Mouse (Mus musculus) A20 (cell line): ENCODE results near the gene Bsdc1.
"Not testable (repeated sequence)": the region's sequence is repeated elsewhere in the genome, so short reads cannot be mapped to it uniquely, and the experiment has no call there.

Experiments
- DNase-seq: peaks from one replicate; pipeline ENCODE4 v3.0.0-alpha.2; 2011; ENCODE audit warnings: low read depth, low spot score

Bsdc1 gene

DNA sequence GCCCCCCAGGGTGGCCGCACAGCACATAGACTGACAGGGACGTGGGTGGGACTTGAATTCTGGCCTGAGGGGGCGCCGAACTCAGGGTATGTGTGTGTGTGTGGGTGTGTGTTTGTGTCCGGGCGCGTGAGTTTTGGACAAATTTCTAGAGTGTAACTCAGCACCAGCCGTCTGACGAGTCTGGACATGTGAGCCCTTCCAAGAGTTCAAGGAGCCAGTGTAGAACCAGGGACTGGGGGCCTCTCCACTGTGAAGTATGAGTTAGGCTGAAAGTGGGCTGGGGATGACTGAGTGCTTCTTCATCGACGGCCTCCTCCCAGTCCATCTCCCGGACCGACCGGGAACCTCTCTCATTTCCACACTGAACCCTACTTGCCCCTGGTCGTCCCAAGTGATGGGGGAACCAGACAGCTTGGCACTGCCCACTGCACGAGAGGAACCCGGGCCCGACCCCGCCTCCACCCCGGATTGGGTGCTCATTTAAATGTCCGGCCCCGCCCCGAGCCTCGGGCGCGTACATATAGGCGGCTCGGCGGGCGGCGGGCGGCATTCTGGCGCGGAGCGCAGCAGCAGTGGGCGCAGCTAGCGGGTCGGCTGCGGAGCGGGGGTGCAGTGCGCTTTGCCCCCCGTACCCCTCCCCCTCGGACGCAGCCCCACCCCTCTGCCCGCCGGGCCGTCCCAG is 51.8 kb downstream of the Bsdc1 start, which contains the start of gene Marcksl1:
Marcksl1 (plus strand) TSS at position 496 of the 682 bp plus-strand sequence.
- peak; percentile 90 for DNase-seq

DNA sequence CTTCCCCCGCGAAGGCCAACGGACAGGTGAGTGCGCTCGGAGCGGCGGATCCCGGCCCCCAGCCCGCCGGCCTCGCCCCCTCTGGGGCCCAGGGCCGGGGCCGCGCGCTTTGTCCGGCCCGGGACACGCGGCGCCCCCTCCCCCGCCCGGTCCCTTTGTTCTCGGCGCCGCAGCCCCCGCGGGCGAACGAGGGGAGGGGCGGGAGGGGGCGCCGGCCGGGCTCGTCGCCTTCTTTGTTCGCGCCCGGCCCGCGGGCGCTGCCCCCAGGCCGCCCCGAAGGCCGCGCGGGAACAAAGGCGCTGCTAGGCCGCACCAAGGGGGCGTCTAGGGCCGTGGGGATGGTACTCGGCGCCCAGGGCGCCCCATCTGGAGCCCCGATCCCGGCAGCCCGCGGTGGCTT is 52.5 kb downstream of the Bsdc1 start:
- DNase-seq, result no peak

DNA sequence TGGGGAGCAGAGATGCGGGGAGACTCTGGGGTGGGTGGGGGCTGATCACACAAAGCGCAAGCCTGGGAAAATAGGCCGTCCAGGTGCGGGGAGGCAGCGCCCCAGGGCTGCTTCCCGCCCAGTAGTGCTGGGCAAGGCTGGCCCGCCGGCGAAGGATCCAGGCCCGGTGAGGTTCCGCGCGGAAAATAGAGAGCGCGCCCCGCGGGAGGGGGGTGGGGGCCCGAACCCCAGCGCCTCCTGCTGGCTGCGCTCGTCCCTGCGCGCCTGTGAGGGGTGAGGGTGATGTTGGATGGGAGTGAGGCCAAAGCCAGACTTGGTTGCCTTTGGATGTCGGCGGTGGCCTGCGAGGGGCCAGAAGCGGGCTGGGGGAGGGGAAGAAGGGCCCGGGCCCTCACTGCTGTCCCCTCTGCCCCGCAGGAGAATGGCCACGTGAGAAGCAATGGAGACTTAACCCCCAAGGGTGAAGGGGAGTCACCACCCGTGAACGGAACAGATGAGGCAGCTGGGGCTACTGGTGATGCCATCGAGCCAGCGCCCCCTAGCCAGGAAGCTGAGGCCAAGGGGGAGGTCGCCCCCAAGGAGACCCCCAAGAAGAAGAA is 53.0 kb downstream of the Bsdc1 start:
- peak; percentile 85 for DNase-seq

DNA sequence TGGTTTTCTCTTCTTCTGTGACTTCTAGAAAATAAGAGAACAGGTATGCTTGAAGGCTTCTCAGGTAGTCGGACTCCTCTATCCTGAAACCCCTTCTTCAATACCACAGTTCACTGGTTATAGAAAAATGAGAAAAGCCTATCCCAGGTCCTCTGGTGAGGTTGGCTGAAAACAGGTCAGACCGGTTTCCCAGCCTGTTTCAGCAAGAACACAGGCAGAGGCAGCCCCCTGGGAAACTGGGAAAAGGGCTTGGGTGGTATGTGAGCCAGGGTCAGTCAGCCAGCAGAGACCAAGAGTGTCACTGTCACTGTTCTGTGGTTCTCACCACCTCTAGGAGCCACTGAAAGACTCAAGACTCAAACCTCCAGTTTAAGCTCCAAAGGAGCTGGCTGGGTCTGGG is 55.5 kb downstream of the Bsdc1 start:
- no peak for DNase-seq

DNA sequence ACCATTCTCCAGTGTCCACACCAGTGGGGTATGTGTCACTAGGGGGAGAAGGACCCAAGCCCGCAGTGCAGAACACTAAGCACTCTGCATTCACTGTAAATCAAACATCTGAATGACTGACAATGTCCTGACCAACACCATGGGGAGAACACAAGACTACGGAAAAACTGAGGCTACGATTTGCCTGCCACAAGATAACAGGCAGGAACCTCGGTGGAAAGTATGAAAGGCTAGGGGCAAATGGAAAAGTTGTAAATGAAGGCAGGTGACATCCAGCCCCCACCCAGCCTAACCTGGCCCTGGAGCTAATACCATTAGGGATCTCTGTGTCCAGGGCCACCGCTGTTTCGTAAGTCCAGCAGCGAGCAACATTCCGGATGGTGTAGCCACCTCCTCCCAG is 57.1 kb downstream of the Bsdc1 start:
- DNase-seq, result no peak

DNA sequence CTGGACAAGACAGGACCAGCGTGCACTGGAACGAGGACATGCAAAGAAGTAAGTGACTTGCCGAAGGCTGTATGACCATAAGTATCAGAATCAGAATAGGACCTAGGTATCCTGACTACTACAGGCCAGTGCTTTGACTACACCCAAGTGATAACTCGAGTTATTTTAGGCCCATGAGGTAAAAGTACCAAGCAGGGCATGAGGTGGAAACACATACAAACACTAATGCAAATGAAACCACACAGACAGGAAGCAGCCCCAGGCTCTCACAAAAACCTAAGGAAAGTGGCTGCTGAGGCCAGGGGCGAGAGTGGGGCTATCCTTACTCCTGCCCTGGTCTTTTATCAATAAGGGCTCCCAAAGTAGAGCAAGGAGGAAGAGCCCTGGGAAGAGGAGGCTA is 64.0 kb downstream of the Bsdc1 start:
- peak; percentile 45 for DNase-seq

DNA sequence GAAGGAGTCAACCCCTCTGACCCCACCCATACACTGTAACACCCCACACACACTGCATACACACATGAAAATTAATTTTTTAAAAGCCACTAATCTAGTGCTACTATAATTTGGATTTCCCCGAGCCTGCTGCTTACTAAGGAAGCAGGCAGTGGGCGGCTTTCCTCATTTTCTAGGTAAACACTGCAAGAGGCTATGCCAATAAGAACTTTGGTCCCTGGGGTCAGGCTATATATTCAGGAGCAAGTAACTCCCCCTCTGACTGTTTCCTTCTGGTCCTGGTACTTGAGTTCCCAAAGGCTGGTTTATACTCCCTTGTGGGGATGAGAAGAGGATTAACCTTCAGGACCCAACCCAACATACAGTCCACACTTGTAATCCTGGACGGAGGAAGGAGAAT is 64.5 kb downstream of the Bsdc1 start:
- no peak for DNase-seq

DNA sequence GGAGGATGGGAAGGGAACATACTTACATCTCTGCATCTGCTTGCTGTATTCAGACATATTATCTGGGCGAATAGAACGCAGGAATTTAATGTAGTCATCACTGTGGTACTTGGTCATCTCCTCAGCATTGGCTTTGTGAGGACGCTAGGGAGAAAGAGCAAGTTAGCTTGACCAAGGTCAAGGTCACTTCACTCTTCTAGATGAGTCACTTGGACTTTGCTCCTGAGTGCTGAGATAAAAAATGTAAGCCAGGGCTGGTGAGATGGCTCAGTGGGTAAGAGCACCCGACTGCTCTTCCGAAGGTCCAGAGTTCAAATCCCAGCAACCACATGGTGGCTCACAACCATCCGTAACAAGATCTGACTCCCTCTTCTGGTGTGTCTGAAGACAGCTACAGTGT is 67.5 kb downstream of the Bsdc1 start:
- DNase-seq, result not testable (repeated sequence)
